Mouse (Mus musculus): ENCODE data around the gene Rwdd3. TPM values are rescaled to one million over a fixed set of nuclear protein-coding genes. Genes with fewer than 3 reads are reported as not detected.

Rwdd3 gene
- total and polyA plus RNA-seq, 3 experiments, result 1.1 to 14.4 (median 12.6) TPM

DNA sequence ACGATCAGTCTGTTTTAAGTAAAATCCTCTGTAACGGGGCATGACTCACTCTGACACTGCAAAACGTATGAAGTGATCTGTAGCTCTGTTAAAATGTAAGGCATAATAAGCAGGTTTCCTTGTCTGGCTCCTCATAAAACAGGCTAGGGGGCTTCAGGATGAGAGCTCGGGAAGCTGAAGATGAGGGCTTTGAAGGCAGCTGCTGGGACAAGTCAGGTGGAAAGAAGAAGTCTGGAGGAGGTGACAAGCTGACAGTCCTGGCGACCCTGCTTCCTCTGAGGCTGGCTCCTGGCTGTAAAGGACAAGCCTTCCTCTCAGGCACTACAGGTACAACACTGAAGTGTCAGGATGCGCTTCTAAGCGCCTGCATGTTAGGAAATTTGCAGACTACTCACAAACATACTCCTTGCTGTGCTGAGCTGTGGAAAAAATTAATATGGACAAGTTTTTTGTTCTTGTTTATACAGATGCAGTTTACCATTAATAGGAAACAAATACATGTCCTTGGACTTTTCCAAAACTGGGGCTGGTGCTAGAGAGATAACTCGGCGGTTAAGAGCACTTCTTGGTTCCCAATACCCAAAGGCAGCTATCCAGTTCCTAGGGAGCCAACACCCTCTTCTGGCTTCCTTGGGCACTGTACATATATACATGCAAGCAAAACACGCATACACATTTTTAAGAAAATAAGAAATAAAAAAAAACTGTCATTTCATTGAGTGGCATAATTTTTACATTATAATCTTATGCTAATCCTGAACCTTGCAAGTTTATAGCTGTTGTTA lies 13.8 kb downstream of the Rwdd3 start:
- no peaks in the 10 kb centered on the region for H3K9me3 ChIP-seq (replicated peaks)
- DNase-seq (ENCODE audit: low spot score), result no peak
- H3K4me3 ChIP-seq (ENCODE audit: low read depth, low read length), result no peak overlapping the region
- peaks cover 11% of the 10 kb centered on the region for H3K4me1 ChIP-seq (ENCODE audit: insufficient read depth, low read depth, low read length)
- H3K27me3 ChIP-seq (ENCODE audit: insufficient read depth, low read length), result no peaks in the 10 kb centered on the region
- peaks cover 13% of the 10 kb centered on the region for H3K36me3 ChIP-seq (replicated peaks)
- ATAC-seq (ENCODE audit: extremely low read depth, insufficient number of reproducible peaks, low FRiP score, poor library complexity, severe bottlenecking), result no peak
- TF ChIP-seq GATA2 (IDR thresholded peaks at IDR 0.05; ENCODE audit: borderline replicate concordance, low read depth, low read length), result no peak
- TF ChIP-seq CTCF (IDR thresholded peaks at IDR 0.05; ENCODE audit: low read depth, low read length), result no peak
- TF ChIP-seq GATA1 (IDR thresholded peaks at IDR 0.05; ENCODE audit: borderline replicate concordance, low read length), result no peak
- TF ChIP-seq TAL1 (conservative IDR thresholded peaks at IDR 0.05; ENCODE audit: low read depth, low read length), result no peak
- no peak for TF ChIP-seq POLR2AphosphoS5 (IDR thresholded peaks at IDR 0.05; ENCODE audit: insufficient replicate concordance, low read depth, low read length)

DNA sequence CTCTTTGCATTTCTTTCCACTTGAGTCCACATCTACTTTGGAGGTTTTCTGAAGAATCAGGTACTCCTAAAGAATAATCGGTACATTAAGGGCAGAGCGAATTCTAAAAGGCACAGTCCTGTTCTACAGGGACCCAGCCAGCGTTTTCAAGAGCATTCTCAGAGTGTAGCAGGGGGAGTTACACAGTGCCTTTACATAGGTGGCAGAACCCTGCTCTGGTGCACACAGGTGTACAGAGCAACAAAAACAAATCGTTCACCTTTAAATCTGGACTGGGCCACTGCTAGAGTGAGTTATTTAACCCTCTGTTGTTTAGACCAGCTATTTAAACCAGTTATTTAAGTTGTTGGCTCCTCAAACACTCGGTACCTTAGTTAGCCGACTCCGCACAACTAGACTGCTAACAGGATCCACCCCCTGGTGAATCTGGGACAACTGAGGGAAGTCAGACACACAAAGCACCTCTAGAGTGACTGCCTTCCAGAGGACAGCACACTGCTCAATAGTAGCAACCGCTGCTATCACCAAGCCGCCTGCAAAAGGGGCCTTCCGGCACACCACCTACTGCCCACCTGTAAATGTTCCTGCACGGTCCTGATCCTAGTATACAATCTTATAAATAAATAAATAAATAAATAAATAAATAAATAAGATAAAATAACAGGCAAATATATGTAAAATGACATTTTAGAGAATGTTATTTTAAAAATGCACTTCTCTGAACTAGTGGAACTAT lies 14.9 kb downstream of the Rwdd3 start:
- ATAC-seq (ENCODE audit: extremely low read depth, insufficient number of reproducible peaks, low FRiP score, poor library complexity, severe bottlenecking) (no peak), DNase-seq (ENCODE audit: low spot score) (no peak)
- Histone ChIP-seq H3K4me1 (ENCODE audit: insufficient read depth, low read depth, low read length) (peaks cover 11% of the 10 kb centered on the region), H3K36me3 (replicated peaks) (peaks cover 13% of the 10 kb centered on the region), H3K27me3 (ENCODE audit: insufficient read depth, low read length) (no peaks in the 10 kb centered on the region), H3K4me3 (ENCODE audit: low read depth, low read length) (no peak overlapping the region), H3K9me3 (replicated peaks) (no peaks in the 10 kb centered on the region)
- no peak for TF ChIP-seq GATA2 (IDR thresholded peaks at IDR 0.05; ENCODE audit: borderline replicate concordance, low read depth, low read length)
- TF ChIP-seq POLR2AphosphoS5 (IDR thresholded peaks at IDR 0.05; ENCODE audit: insufficient replicate concordance, low read depth, low read length), result no peak
- TF ChIP-seq CTCF (IDR thresholded peaks at IDR 0.05; ENCODE audit: low read depth, low read length), result no peak
- TF ChIP-seq GATA1 (IDR thresholded peaks at IDR 0.05; ENCODE audit: borderline replicate concordance, low read length), result no peak
- no peak for TF ChIP-seq TAL1 (conservative IDR thresholded peaks at IDR 0.05; ENCODE audit: low read depth, low read length)

DNA sequence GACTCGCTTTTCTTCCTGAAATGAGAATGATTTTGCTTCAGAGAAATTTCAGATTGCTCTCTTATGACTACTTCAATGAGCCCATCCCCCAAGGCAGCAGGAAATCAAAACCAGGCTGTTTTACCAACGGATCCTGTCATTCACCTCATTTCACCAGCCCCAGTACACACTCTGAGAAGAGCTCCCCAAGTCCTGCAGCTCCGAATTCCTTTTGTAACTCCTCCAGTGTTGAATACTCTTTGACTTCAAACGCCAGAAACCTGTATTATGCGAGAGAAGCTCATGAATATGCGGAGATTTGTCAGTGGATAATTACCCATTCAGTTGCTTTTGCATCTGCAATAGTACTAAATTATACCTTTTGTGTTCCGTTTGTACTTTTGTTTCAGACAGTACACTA lies 15.5 kb downstream of the Rwdd3 start:
- no peak for DNase-seq (ENCODE audit: low spot score)
- Histone ChIP-seq H3K36me3 (replicated peaks) (peaks cover 13% of the 10 kb centered on the region), H3K4me1 (ENCODE audit: insufficient read depth, low read depth, low read length) (peaks cover 11% of the 10 kb centered on the region), H3K27me3 (ENCODE audit: insufficient read depth, low read length) (no peaks in the 10 kb centered on the region), H3K9me3 (replicated peaks) (no peaks in the 10 kb centered on the region), H3K4me3 (ENCODE audit: low read depth, low read length) (no peak overlapping the region)
- no peak for ATAC-seq (ENCODE audit: extremely low read depth, insufficient number of reproducible peaks, low FRiP score, poor library complexity, severe bottlenecking)
- TF ChIP-seq CTCF (IDR thresholded peaks at IDR 0.05; ENCODE audit: low read depth, low read length) (no peak), GATA1 (IDR thresholded peaks at IDR 0.05; ENCODE audit: borderline replicate concordance, low read length) (no peak), GATA2 (IDR thresholded peaks at IDR 0.05; ENCODE audit: borderline replicate concordance, low read depth, low read length) (no peak), POLR2AphosphoS5 (IDR thresholded peaks at IDR 0.05; ENCODE audit: insufficient replicate concordance, low read depth, low read length) (no peak), TAL1 (conservative IDR thresholded peaks at IDR 0.05; ENCODE audit: low read depth, low read length) (no peak)

DNA sequence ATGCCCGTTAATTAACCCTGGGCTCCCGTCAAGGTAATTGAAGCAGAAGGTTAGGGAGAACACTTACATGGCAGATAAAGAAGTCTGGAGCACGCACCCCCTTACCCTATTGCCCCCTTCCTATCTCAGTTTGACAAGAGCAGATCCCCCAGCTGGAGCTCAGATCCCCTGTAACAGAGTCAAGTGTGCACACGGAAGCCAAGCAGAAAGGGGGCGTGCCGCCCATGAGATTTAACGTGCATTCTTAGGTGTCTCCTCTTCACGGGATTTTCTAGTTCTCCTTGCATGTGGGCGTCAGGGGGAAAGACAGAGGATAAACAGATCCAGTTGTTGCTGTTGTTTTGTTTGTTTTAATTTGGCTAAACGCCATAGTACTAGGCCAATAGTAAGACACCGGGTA lies 37.6 kb downstream of the Rwdd3 start:
- no peak for TF ChIP-seq GATA1 (IDR thresholded peaks at IDR 0.05; ENCODE audit: borderline replicate concordance, low read length)
- TF ChIP-seq POLR2AphosphoS5 (IDR thresholded peaks at IDR 0.05; ENCODE audit: insufficient replicate concordance, low read depth, low read length), result no peak
- no peak for TF ChIP-seq GATA2 (IDR thresholded peaks at IDR 0.05; ENCODE audit: borderline replicate concordance, low read depth, low read length)
- no peak for TF ChIP-seq TAL1 (conservative IDR thresholded peaks at IDR 0.05; ENCODE audit: low read depth, low read length)
- TF ChIP-seq CTCF (IDR thresholded peaks at IDR 0.05; ENCODE audit: low read depth, low read length), result no peak
- H3K4me1 ChIP-seq (ENCODE audit: insufficient read depth, low read depth, low read length), result no peaks in the 10 kb centered on the region
- ATAC-seq (ENCODE audit: extremely low read depth, insufficient number of reproducible peaks, low FRiP score, poor library complexity, severe bottlenecking) (no peak), DNase-seq (ENCODE audit: low spot score) (no peak)
- no peak overlapping the region for H3K4me3 ChIP-seq (ENCODE audit: low read depth, low read length)
- no peaks in the 10 kb centered on the region for H3K9me3 ChIP-seq (replicated peaks)
- H3K36me3 ChIP-seq (replicated peaks), result no peaks in the 10 kb centered on the region
- H3K27me3 ChIP-seq (ENCODE audit: insufficient read depth, low read length), result 0 out of 2 replicates have a peak, but pooled peaks cover 3% of the 10 kb centered on the region

DNA sequence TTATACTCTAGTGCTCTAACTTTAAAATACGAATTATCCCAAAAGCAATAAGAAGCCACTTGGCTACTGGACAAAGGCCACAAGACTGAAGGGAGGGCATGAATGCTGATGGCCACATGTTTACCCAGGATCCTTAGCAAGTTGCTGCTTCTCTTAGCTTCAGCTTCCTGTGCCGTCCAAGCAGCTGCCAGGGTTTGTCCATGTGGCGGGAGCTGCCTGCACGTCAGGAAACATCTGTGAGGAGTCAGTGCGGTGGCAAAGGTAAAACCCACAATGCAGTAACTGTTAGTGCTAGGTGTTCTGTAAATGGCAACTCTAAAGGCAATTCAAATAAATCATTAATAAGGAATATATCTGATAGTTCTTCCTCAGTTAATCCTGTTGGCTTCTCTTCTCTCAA lies 38.5 kb downstream of the Rwdd3 start:
- no peak for TF ChIP-seq GATA1 (IDR thresholded peaks at IDR 0.05; ENCODE audit: borderline replicate concordance, low read length)
- TF ChIP-seq CTCF (IDR thresholded peaks at IDR 0.05; ENCODE audit: low read depth, low read length), result no peak
- no peak for ATAC-seq (ENCODE audit: extremely low read depth, insufficient number of reproducible peaks, low FRiP score, poor library complexity, severe bottlenecking)
- DNase-seq (ENCODE audit: low spot score), result no peak

DNA sequence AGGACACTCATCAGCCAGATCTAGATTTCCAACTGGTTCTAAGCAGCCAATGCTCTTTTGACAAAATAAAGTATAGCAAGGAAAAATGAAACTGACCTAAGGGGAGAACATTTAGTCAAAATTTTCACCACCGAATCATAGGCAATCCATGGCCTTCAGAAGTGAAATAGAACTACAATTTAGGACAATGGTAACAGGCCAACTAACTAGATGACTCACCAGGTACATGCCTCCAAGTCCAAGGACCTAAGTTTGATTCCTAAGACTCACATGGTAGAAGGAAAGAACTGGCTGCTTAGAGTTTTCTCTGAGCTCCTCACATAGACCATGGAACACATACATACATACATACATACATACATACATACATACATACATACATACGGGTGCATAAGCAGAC lies 44.3 kb downstream of the Rwdd3 start:
- Histone ChIP-seq H3K4me3 (ENCODE audit: low read depth, low read length) (no peak overlapping the region), H3K36me3 (replicated peaks) (no peaks in the 10 kb centered on the region), H3K27me3 (ENCODE audit: insufficient read depth, low read length) (no peaks in the 10 kb centered on the region), H3K4me1 (ENCODE audit: insufficient read depth, low read depth, low read length) (no peaks in the 10 kb centered on the region), H3K9me3 (replicated peaks) (no peaks in the 10 kb centered on the region)
- no peak for ATAC-seq (ENCODE audit: extremely low read depth, insufficient number of reproducible peaks, low FRiP score, poor library complexity, severe bottlenecking)
- TF ChIP-seq GATA2 (IDR thresholded peaks at IDR 0.05; ENCODE audit: borderline replicate concordance, low read depth, low read length), result no peak
- TF ChIP-seq TAL1 (conservative IDR thresholded peaks at IDR 0.05; ENCODE audit: low read depth, low read length), result no peak
- no peak for TF ChIP-seq GATA1 (IDR thresholded peaks at IDR 0.05; ENCODE audit: borderline replicate concordance, low read length)
- no peak for TF ChIP-seq POLR2AphosphoS5 (IDR thresholded peaks at IDR 0.05; ENCODE audit: insufficient replicate concordance, low read depth, low read length)
- TF ChIP-seq CTCF (IDR thresholded peaks at IDR 0.05; ENCODE audit: low read depth, low read length), result no peak
- DNase-seq (ENCODE audit: low spot score), result no peak

More for the DNA sequence above, 38.5 kb downstream of the Rwdd3 start:
- Histone ChIP-seq H3K9me3 (replicated peaks) (no peaks in the 10 kb centered on the region), H3K27me3 (ENCODE audit: insufficient read depth, low read length) (0 out of 2 replicates have a peak, but pooled peaks cover 3% of the 10 kb centered on the region), H3K36me3 (replicated peaks) (no peaks in the 10 kb centered on the region), H3K4me3 (ENCODE audit: low read depth, low read length) (no peak overlapping the region), H3K4me1 (ENCODE audit: insufficient read depth, low read depth, low read length) (no peaks in the 10 kb centered on the region)

Measured in G1E (cell line).